Mouse (Mus musculus): Measurements from ENCODE around the gene Cdk14. TPM values are rescaled to one million over a fixed set of nuclear protein-coding genes. Genes with fewer than 3 reads are reported as not detected.
"Not testable (repeated sequence)": the region's sequence is repeated elsewhere in the genome, so short reads cannot be mapped to it uniquely, and the experiment has no call there.

The Cdk14 gene
- polyA plus RNA-seq, 1 experiment from 2014 or later: 35.8 TPM

DNA sequence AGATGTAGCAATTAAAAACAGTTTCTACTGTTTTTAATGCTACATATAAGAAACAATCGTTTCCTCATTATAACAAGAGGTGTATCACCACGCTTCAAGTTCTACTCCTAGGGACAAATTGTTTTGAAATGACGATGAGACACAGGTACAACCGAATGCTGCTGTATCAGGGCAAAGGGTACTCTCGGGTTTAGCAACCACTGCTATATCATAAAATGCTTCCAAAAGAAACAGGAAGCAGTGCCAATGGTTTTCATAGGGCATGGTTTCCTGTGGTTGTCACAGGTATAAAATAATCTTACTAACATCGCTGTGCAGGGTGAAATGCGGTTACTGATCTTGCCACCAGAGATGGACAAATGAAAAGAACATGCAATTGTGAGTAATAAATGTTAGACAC lies 174.9 kb downstream of the Cdk14 start:
- Histone ChIP-seq H3K9me3 (no peaks in the 10 kb centered on the region), H3K36me3 (peaks cover 3% of the 10 kb centered on the region; the same call in 1 of the 2 replicates), H3K9ac (no peak overlapping the region), H3K27ac (no peak overlapping the region), H3K4me2 (no peak overlapping the region), H3K4me3 (no peak overlapping the region), H3K27me3 (no peaks in the 10 kb centered on the region), H3K4me1 (replicated peaks) (peaks cover 12% of the 10 kb centered on the region)
- no peak for ATAC-seq (ENCODE audit: low FRiP score)
- WGBS: 93% methylated on average over 7 of the region's 7 CpGs

DNA sequence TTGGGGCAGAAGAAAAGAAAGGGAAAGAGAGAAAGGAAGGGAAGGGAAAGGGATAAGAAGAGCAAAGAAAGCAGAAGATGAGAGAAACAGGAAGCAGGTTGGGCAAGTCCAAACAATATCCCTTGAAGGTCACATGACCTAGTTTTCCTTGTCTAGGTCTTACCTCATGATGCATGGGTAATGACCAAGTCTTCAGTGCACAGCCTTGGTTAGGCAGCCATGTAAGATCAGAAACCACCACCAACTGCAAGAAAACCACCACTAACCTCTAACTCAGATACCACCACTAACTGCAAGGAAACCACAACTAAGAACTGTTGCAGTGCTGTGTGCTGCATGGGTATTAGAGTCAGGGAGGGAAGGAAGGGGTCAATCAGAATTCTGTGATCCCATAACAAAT lies 176.5 kb downstream of the Cdk14 start:
- H3K9ac ChIP-seq: no peak overlapping the region
- H3K4me2 ChIP-seq: no peak overlapping the region
- H3K9me3 ChIP-seq: no peaks in the 10 kb centered on the region
- no peak for ATAC-seq (ENCODE audit: low FRiP score)
- H3K4me1 ChIP-seq (replicated peaks): peaks cover 12% of the 10 kb centered on the region
- H3K27me3 ChIP-seq: no peaks in the 10 kb centered on the region
- peaks cover under 1% of the 10 kb centered on the region; the same call in 1 of the 2 replicates for H3K36me3 ChIP-seq
- H3K27ac ChIP-seq: no peak overlapping the region
- H3K4me3 ChIP-seq: no peak overlapping the region

DNA sequence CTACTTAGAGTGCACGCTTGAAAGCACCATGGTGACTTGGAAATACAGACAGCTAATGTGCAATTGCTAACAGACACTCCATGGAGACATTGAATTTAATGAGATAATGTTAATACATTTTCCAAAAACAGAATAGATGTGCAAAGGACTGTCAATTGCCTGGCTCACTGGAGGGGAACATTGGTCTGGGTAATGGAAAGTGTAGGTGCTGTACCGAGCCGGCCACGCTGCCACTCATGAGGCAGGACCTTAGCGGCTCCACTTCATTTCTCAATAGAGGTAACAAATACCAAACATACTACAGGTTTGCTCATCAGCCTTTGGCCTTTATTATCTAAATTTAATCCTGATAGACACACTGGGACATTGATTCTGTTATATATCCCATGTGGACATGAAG lies 177.4 kb downstream of the Cdk14 start:
- Histone ChIP-seq H3K4me2 (no peak overlapping the region), H3K27ac (peak overlapping the region; percentile 40; the same call in 1 of the 2 replicates), H3K4me3 (no peak overlapping the region), H3K9me3 (0 out of 2 replicates have a peak, but pooled peaks cover 4% of the 10 kb centered on the region), H3K36me3 (peaks cover 4% of the 10 kb centered on the region), H3K27me3 (no peaks in the 10 kb centered on the region), H3K4me1 (replicated peaks) (peaks cover 12% of the 10 kb centered on the region), H3K9ac (no peak overlapping the region)
- no peak for ATAC-seq (ENCODE audit: low FRiP score)
- 69% methylated on average over 5 of the region's 5 CpGs for WGBS

DNA sequence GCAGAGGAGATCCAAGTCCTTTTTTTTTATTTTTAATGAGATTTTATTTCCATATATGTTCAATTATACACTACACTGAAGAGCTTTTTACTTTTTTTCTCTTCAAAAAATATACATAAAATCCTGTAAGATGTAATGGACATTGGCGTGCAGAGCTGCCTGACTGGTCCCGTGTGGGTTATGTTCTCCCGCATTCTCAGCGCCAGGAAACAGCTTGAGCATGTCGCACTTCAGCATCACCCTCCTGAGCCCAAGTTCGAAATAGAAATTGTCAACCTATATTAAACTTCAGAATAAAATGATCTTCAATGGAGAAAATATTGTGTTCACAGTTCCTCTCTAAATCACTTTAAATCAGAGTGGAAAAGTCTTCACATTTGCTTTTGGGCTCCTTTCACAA lies 179.0 kb downstream of the Cdk14 start:
- Histone ChIP-seq H3K4me1 (replicated peaks) (peaks cover 8% of the 10 kb centered on the region; the same call in 1 of the 2 replicates), H3K9ac (no peak overlapping the region), H3K4me3 (no peak overlapping the region), H3K27me3 (no peaks in the 10 kb centered on the region), H3K4me2 (no peak overlapping the region), H3K27ac (no peak overlapping the region), H3K36me3 (peaks cover 13% of the 10 kb centered on the region), H3K9me3 (peaks cover 13% of the 10 kb centered on the region)
- no peak for ATAC-seq (ENCODE audit: low FRiP score)
- 82% methylated on average over 6 of the region's 6 CpGs for WGBS

DNA sequence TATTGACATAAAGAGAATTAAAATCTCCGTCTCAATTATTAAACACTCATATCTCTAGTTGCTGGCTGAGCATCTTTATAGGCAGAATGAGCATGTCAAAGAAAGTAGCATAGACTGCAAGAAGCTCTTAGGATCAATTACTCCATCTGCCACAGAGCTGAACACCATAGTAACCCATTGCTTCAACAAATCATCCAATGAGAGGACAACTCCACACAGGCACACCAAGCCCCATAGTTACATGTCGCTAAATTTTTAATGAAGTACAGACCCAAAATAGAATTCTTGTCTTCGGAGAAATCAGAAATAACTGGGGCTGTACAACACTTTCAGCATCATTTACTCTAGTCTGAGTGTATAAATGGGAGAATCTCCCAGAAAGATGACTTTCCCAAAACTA lies 180.0 kb downstream of the Cdk14 start:
- H3K9ac ChIP-seq: no peak overlapping the region
- no peak for ATAC-seq (ENCODE audit: low FRiP score)

DNA sequence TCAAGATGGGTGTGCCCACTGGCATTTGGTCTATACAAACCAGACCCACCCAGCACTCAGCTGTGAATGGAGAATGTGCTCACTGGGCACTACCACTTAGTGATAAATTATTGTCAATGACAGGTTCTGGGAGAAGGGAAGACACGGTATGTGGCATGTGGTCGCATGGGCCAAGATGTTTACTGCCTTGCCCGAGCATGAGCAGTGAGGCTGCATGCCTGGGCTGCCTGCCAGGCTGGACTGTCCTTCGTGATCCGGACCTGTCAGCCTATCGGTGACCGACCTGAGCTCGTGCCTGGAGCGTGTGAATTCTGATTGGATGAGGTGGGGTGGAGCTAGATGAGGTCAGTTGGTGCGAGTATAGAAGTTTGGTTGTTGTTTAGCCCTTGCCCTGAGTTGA lies 185.2 kb downstream of the Cdk14 start:
- peaks cover 13% of the 10 kb centered on the region for H3K9me3 ChIP-seq
- 96% methylated on average over 10 of the region's 10 CpGs for WGBS
- ATAC-seq (ENCODE audit: low FRiP score): not testable (repeated sequence)

More for the DNA sequence above, 180.0 kb downstream of the Cdk14 start:
- Histone ChIP-seq H3K4me3 (no peak overlapping the region), H3K9me3 (peaks cover 13% of the 10 kb centered on the region), H3K27ac (no peak overlapping the region), H3K4me2 (no peak overlapping the region), H3K36me3 (peaks cover 13% of the 10 kb centered on the region), H3K4me1 (replicated peaks) (peaks cover 8% of the 10 kb centered on the region; the same call in 1 of the 2 replicates), H3K27me3 (no peaks in the 10 kb centered on the region)
- 90% methylated on average over 3 of the region's 3 CpGs for WGBS

DNA sequence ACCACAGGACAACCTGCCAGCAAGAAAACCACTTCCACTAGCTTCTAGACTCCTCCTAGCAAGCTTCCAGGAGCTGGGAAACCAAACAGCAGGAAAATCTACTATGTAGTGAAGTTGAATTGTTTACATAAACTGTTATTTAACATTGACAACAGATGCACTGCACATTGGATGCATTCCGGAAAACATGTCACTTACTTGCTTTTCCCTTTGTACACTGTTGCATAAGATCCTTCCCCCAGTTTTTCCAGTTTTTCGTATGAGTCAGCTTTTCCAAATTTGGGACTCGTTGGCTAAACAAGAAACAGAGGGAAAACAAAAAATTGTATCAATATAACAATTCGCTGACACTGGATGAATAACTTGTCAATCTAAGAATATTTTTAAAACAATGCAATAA lies 193.1 kb downstream of the Cdk14 start:
- Histone ChIP-seq H3K9me3 (no peaks in the 10 kb centered on the region), H3K4me1 (replicated peaks) (no peaks in the 10 kb centered on the region), H3K27ac (no peak overlapping the region), H3K4me2 (no peak overlapping the region), H3K36me3 (no peaks in the 10 kb centered on the region; the same call in 1 of the 2 replicates), H3K27me3 (no peaks in the 10 kb centered on the region), H3K9ac (no peak overlapping the region), H3K4me3 (no peak overlapping the region)
- ATAC-seq (ENCODE audit: low FRiP score): no peak
- WGBS: 94% methylated on average over 4 of the region's 4 CpGs

More for the DNA sequence above, 185.2 kb downstream of the Cdk14 start:
- not testable (repeated sequence) for H3K27ac ChIP-seq; H3K27me3 ChIP-seq; H3K4me3 ChIP-seq; H3K4me2 ChIP-seq; H3K4me1 ChIP-seq (replicated peaks); H3K9ac ChIP-seq
- peaks cover 26% of the 10 kb centered on the region for H3K36me3 ChIP-seq

DNA sequence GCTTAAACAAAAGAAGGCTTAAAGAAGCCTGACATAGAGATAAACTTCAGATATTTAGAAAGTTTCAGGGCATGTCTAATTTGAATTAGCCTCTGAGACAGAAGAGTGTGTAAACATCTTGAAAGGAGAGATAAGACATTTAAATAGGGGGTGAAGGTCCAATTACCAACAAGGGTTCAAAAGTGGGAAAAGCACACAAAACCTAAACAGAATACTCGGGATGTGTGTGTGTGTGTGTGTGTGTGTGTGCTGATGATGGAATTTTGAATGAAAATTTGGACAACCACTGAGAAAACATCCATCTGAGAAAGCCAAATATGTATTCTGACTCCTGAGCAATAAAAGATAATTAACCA lies 208.4 kb downstream of the Cdk14 start:
- WGBS: 79% methylated on average over 1 of the region's 1 CpGs
- no peak overlapping the region for H3K27ac ChIP-seq
- H3K4me1 ChIP-seq (replicated peaks): no peaks in the 10 kb centered on the region; the same call in 1 of the 2 replicates
- H3K9me3 ChIP-seq: no peaks in the 10 kb centered on the region
- H3K27me3 ChIP-seq: peaks cover 2% of the 10 kb centered on the region; the same call in 1 of the 2 replicates
- no peaks in the 10 kb centered on the region for H3K36me3 ChIP-seq
- no peak overlapping the region for H3K9ac ChIP-seq
- H3K4me3 ChIP-seq: no peak overlapping the region
- no peak for ATAC-seq (ENCODE audit: low FRiP score)
- H3K4me2 ChIP-seq: no peak overlapping the region

DNA sequence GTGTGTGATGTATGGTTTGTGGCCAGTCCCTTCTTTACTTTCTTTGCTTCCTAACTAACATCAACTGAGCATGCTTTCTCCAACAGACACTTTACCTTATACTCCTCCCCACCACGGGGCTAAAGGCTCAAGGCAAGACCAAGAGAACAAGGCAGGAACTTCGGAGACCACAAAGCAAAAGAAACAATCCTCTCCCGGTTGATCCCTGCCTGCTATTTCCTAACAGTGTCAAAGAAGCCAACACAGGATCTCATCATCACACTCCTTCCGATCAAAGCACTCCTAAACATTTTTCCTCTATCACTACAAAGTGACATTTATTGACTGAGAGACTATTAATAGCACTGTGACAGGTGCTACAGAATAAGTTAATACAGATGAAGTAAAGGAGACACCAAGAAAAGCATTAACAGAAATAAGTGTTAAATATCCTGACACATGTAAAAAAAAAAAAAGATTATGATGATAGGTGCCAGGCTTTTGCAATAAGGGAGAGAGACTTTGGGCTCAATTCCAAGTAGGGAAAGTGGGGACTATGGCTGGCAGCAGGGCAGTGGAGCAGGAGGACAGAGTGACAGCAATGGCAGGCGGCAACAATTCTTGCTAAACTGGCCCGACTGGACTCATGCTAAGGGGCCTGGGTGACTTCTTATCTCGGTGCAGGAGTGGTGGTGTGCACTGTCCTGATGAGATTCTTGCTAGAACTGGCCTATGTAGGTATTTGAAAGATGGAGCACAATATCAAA lies 208.9 kb downstream of the Cdk14 start:
- Histone ChIP-seq H3K9ac (no peak overlapping the region), H3K4me1 (replicated peaks) (no peaks in the 10 kb centered on the region; the same call in 1 of the 2 replicates), H3K4me2 (no peak overlapping the region), H3K27ac (no peak overlapping the region), H3K36me3 (no peaks in the 10 kb centered on the region), H3K27me3 (peaks cover 2% of the 10 kb centered on the region; the same call in 1 of the 2 replicates), H3K9me3 (no peaks in the 10 kb centered on the region), H3K4me3 (no peak overlapping the region)
- WGBS: 67% methylated on average over 7 of the region's 7 CpGs
- no peak for ATAC-seq (ENCODE audit: low FRiP score)

DNA sequence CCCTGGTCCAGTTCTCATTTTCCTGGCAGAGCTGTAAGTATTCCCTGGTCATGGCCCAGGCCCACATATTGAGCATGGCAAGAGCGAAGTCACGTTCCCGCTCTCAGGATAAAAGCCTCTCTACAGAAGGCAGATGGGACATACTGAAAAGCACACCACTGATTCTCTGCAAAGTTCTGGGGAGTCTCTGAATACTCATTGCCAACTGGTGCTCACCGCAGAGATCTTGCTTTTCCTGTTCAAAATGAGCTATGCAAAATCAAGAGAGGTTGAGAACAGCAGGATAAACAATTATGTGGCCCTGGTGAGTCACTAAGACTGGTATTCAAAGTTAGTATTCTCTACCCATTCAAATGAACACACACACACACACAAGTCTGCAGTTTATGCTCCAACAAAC lies 212.1 kb downstream of the Cdk14 start:
- Histone ChIP-seq H3K36me3 (no peaks in the 10 kb centered on the region), H3K4me2 (no peak overlapping the region), H3K4me1 (replicated peaks) (no peaks in the 10 kb centered on the region; the same call in 1 of the 2 replicates), H3K9ac (no peak overlapping the region), H3K27me3 (peaks cover 2% of the 10 kb centered on the region; the same call in 1 of the 2 replicates), H3K9me3 (no peaks in the 10 kb centered on the region), H3K27ac (no peak overlapping the region), H3K4me3 (no peak overlapping the region)
- ATAC-seq (ENCODE audit: low FRiP score): no peak
- 82% methylated on average over 4 of the region's 4 CpGs for WGBS

DNA sequence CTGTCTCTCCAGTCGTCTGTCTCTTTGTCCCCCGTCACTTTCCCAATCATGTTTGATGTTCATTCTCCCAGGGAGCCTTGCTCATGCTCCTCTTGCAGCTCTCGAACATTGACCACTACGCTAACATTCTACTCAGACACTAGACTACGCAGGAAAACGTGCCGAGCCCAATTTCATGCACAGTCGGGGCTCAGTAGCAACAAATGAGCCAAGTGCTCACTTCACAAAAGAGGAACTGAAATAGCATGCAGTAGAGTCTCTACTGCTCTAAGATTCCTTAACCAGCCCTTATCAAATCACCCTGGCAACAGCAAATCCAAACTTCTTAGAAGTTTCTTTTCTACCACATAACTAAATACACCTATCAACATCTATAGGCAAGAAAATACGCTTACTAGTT lies 214.1 kb downstream of the Cdk14 start:
- Histone ChIP-seq H3K4me3 (no peak overlapping the region), H3K9me3 (no peaks in the 10 kb centered on the region), H3K27ac (no peak overlapping the region), H3K27me3 (peaks cover 2% of the 10 kb centered on the region; the same call in 1 of the 2 replicates), H3K4me2 (no peak overlapping the region), H3K36me3 (no peaks in the 10 kb centered on the region), H3K4me1 (replicated peaks) (no peaks in the 10 kb centered on the region; the same call in 1 of the 2 replicates), H3K9ac (no peak overlapping the region)
- WGBS: 49% methylated on average over 9 of the region's 9 CpGs
- peak; percentile 28; the same call in 1 of the 2 replicates for ATAC-seq (ENCODE audit: low FRiP score)

DNA sequence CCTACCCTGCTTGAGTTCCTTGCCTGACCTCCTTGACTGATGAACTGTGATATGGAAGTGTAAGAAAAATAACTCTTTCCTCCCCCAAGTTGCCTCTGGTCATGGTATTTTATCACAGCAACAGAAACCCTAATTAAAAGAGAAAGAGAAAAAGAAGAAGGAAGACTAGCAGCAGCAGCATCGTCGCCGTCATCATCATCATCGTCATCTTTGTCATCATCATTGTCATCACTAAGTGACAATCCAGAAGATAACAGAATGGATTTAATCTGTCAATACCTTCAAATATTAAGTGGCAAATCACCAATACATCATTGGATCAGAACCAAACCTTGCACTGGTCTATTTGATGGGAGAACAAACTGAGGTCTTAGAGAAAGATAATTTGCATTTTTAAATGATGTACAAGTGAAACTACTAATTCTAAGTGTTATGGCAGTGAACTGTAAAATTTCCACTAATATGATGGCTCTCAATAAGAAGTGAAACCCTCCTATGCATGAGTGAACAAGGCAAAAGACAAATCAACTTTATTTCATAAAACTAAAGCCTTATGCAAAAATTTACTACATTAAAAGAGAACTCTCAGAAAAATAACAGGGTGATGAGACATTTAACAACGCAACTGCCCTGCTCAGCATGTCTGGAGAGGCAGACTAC lies 225.4 kb downstream of the Cdk14 start:
- no peak overlapping the region for H3K27ac ChIP-seq
- 92% methylated on average over 5 of the region's 5 CpGs for WGBS
- no peaks in the 10 kb centered on the region for H3K4me1 ChIP-seq (replicated peaks)
- H3K9ac ChIP-seq: no peak overlapping the region
- H3K4me3 ChIP-seq: no peak overlapping the region
- no peaks in the 10 kb centered on the region for H3K36me3 ChIP-seq
- no peaks in the 10 kb centered on the region for H3K9me3 ChIP-seq
- no peak overlapping the region for H3K4me2 ChIP-seq
- ATAC-seq (ENCODE audit: low FRiP score): no peak
- H3K27me3 ChIP-seq: no peaks in the 10 kb centered on the region

Measured in hindbrain, embryonic 13.5 days (tissue).